Mouse (Mus musculus): ENCODE results near the gene Tnfsf10.
A peak's percentile ranks its signal among the peaks of the same experiment; 100 is the strongest.
"Not testable (repeated sequence)": the region's sequence is repeated elsewhere in the genome, so short reads cannot be mapped to it uniquely, and the experiment has no call there.

The Tnfsf10 gene

DNA sequence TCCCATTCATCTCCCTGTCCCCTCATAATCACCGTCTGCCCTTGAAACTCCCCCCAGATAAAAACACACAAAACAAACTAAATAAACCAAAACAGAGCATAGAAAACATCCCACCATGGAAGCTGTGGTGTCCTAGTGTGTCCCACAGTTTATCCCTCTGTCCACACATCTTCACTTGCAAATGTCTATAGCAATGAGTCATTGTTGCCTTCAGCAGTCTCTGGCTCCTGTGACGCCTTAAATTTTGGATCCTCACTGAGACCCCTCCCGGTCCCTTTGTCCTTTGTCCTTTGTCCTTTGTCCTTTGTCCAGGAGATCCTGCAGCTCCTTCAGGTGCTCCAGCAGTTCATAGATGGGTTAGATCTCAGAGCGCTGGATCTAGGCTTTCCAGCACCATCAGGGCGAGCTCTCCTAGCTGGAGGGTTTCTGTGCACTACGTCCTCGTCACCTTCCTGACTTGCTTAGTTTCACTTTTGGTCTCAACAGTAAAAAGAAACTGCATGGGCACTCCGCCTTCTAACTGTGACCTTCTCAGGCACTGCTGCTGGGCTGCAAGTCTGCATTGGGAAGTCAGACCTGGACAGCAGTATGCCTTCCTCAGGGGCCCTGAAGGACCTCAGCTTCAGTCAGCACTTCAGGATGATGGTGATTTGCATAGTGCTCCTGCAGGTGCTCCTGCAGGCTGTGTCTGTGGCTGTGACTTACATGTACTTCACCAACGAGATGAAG is at the start of gene Tnfsf10:
Gene Tnfsf10, plus strand, starts transcription at position 470 of the 729 bp plus-strand sequence.
- no peak for DNase-seq (ENCODE audit: low spot score)

DNA sequence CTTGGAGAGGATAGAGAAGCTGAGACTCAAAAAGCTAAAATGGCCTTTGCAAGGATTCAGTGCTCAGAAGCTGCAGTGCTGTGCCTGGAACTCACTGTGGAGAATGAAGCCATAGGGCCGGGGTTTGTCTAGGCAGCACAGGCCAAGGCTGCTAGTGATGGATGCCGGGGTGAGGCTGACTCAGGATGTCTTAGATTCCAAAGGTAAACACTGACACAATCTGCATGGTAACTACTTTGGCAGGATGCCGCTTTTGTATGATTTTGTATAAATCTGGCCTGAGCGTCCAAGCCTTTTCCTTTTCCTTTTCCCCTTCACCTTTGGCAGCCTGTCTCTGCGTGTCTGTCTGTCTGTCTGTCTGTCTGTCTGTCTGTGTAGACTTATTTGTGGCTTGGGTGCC is 49.5 kb upstream of the Tnfsf10 start:
- no peak for DNase-seq (ENCODE audit: low spot score)

DNA sequence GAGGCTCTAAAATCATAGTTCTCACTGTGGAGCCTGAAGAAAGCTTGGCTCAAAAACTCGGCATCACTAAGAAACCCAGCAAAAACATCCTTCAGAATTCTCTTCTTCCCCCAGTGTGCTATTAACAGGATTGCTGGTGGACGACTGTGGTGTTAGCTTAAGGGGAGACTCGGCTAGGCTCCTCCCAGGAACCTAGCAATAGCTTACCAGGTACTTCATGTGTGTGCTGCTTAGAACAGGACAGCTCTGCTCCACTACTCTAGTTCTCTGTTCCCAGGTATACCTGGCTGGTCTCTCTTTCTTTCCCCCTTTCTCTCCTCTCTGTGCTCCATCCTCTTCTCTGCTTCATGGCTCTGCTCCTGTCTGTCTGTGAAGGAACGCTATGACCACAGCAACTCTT is 48.9 kb upstream of the Tnfsf10 start:
- no peak for DNase-seq (ENCODE audit: low spot score)

DNA sequence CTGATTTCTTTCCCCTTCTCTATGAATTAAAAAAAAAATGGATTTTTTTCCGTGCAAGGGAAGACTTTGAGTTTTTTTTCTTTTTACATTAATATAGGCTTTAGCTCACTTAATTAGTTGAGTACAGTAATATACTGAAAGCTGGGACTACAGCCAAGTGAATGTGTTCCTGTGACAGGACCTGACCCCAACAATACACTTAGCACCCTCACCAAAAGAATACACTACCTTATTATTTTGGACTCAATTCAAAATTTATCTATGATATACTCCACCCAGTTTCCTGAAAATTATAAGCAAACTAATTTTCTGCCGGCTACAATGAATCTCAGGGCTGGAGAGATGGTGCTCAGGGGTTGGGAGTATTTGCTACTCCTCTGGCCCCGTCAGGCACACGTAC is 47.7 kb upstream of the Tnfsf10 start:
- no peak for DNase-seq (ENCODE audit: low spot score)

DNA sequence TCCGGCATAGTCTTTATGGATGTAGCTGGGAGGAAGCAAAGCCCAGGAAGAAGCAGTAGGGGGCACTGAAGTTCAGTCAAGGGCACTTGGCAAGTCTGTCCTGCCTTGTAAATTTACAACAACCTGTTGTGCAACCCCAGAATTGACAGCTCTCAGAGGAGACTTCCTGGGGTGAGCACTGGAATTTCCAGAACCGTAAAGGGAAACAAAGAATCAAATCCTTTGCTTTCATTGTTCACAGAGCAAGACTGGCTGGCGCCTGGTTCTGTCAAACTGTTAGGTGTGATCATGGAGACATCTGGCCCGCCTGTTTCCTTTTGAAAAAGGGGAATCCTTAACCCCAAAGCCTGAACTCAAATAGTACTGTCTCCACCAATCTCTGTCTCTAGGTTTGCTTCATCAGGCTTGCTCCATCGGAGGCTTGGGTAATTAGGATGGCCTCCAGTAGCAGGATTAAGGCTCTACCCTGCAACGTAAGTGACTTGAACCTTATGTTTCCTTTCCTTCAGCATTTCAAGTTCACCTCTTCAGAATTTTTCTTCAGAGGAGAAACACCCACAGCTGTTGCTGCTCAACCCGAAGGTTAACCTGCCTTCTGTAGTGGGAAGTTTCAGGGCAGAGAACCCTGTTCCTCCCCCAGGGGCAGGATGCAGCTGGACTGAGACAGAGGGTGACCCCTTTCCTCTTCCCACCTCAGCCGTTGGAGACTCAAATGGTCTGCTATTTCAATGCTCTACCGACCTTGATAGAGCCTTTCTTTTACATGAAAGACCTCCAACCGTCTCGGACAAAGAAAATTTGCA is 46.5 kb upstream of the Tnfsf10 start:
- no peak for DNase-seq (ENCODE audit: low spot score)

DNA sequence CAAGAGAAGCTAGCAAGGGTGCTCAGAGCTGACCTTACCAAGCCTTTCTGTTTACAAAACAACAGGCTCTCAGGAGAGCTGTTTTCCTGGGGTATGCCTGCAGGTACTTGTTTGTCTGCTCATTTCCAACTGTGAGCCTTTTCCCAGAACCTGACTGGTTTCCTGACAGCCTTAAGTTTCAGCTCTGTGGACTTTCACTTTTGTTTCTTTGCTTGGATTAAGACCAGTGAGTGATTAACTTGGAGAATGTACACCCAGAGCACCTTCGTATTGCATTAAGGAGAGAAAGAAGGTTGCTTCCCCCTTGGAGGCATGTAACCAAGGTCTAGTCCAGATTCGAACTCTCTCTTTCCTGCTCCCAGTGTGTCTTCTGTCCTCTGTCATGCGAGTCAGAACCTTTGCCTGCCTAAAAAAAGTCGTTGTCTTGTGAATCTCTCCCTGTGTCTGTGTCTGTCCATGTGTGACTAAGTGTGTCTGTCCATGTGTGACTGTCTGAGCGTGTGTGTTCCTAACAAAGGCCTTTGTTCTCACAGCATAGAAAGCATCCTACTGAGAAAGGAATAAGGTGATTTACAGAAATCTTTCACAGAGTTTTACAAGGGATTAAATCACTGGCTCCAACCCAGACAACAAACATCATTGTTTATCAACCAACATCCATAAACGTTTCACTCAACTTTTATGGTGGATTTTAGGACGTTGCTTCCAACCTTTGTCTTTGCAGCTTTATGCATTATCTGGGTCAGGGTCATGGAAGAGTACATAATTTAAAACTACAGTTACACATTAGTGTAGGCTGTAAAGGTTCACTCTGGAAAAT is 43.7 kb upstream of the Tnfsf10 start:
- DNase-seq (ENCODE audit: low spot score), result no peak

DNA sequence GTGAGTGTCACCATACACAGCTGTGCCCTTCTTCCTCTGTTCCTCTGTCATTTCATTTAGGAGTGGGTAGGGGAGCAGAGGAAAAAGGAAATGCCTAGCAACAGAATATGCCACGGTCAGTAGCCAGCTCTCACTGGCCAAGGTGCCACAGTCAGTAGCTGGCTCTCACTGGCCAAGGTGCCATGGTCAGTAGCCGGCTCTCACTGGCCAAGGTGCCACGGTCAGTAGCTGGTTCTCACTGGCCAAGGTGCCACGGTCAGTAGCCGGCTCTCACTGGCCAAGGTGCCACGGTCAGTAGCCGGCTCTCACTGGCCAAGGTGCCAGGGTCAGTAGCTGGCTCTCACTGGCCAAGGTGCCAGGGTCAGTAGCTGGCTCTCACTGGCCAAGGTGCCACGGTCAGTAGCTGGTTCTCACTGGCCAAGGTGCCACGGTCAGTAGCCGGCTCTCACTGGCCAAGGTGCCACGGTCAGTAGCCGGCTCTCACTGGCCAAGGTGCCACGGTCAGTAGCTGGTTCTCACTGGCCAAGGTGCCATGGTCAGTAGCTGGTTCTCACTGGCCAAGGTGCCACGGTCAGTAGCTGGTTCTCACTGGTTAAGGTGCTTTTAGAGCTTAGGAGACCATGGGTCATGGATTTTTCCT is 37.4 kb upstream of the Tnfsf10 start:
- not testable (repeated sequence) for DNase-seq (ENCODE audit: low spot score)

DNA sequence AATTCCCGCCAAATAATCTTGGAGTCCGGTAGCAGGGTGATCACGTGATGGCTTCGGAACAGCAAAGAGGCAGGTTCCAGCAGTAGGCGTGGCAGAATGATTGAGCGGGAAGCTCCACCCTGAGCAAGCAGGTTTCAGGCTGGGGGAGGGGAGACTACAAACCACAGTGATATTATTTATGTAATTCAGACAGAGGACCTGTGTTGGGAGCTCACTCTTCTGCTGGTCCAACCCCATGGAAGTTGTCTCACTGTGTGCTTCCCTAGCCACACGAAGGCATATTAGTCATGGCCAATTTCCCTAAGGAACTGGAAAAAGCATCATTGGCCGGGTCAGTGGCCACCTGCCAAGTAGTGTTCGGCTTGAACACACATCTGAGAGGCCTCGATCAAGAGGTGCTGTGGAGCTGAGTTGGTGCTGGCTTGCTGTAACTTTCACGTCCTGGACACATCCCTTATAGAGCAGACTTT is 36.5 kb upstream of the Tnfsf10 start:
- peak; percentile 40 for DNase-seq (ENCODE audit: low spot score)

DNA sequence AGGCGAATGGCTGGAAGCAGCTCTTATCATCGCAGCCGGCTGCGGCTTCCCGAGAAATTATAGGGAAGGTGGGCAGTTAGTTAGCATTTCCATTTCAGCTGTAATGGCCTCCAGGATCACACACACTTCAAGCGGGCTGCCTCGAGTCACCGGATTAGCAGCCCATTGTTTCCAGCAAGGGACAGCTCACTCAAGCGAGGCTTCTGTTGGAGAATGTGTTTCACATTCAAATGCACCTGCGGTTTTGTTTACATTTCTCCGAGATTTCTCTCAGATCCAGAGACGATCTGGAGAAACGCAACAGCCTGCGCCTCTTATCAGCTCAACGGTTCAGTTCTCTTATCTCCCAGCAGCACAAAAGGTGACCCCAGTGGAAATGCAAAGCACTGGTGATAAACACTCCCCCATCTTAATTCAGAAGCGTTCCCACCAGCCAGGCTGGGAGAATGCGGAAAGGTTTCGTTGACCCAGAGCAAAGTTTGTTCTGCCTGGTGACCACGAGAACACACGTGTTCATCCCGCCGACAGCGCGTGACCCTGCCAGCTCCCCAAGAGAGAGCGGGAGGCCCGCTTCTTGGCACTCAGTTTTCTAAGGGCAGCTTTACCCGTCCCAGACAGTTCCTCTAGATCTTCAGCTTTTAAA is 33.6 kb upstream of the Tnfsf10 start:
- DNase-seq (ENCODE audit: low spot score), result peak; percentile 13

DNA sequence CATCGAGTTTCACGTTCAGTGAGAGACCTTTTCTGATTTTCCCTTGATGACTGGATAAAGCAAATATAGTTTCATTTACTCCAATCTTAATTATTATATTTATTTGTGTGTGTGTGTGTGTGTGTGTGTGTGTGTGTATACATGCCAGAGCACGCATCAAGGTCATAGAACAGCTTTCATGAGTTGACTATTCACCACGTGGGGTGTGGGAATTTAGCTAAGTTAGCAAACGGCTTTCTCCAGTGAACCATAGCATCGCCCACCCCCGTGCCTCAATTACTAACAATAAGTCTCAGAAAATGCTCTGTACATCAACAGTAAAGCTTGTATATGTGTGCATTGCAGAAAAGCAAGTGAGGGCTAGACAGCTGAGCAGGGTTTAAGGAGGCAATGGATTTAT is 33.0 kb upstream of the Tnfsf10 start:
- DNase-seq (ENCODE audit: low spot score), result no peak

DNA sequence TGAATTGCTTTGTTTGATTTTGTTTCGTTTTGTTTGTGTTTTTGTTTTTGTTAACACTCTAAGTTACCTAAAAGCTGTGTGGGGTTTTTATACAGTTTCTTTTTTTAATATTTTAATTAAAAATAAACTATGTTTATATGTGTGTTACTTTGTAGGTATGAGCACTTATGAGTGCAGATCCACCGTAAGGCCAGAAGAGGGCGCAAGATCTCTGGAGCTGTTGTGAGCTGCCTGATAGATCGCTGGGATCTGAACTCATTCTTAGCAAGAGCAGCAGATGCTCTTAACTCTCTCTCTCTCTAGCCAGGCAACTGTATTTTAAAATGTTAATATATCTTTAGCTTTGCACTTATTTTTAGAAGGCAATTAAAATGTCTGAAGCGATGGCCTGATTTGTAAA is 32.6 kb upstream of the Tnfsf10 start:
- DNase-seq (ENCODE audit: low spot score), result peak; percentile 15

DNA sequence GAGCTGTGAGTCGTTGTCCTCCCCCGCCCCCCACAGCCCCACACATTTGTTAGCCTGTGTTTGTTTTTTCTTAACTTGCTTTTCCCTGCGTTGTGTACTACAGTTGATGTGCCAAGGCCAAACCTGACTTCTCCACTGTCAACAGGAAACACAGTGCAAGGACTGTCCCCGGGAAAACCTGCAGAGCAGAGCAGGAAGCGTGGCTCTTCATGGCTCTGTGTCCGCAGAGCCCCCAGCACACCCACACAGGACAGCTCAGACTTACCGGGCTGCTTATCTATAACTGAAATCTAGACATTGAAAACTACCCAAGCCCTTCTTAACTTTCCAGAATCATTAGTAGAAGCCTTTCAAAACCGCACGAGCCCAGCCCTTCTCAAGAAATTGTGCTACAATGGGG is 31.8 kb upstream of the Tnfsf10 start:
- DNase-seq (ENCODE audit: low spot score), result no peak

DNA sequence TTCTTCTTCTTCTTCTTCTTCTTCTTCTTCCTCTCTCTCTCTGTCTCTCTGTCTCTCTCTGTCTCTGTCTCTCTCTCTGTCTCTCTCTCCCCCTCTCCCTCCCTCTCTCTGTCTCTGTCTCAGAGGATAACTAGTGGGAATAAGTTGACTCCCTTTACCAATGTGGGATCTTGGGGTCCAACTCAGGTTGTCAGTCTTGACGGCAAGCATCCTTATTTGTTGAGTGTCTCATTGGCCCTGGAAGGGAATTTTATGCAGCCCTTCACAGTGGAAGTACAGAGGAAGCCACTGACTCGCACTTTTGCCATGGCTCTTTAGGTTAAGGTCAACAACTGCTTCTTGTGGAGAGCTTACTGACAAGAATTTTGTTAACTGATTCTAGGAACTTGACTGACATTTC is 28.5 kb upstream of the Tnfsf10 start:
- DNase-seq (ENCODE audit: low spot score), result no peak

DNA sequence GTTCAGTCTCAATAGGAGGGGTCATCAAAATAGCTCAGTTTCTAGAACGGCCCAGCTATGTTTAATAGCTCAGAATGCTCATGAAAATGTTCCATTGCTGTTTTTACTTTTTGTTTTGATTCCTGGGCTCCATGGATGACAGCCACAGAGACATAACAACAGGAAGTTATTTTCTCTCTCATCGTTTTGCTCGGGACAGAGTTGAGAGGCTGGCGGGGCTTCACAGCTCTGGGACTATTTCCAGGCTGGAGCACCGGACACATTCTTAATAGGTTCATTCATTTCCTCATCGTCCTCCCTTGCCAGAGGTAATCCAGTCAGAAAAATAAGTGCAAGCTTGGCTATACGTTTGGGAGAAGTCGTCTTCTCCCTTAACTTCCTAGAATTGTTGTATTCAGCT is 27.9 kb upstream of the Tnfsf10 start:
- no peak for DNase-seq (ENCODE audit: low spot score)

DNA sequence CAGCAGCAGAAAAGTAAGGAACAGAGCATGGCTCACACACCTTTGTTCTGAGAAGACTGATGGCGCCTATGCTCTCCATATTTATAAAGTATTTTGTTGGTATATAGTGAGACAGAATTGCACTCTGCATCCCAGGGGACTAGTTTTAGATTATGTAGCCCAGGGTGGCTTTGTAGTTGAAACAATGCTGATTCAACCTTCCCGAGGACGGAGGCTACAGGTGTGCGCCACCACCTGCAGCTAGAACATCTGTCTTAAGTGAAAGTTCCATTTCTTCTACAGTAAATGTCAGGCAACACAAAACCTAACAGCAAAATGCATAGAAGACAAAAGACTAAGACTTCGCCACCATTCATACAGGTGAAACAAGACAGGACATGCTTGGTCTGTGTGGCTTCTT is 26.5 kb upstream of the Tnfsf10 start:
- no peak for DNase-seq (ENCODE audit: low spot score)

DNA sequence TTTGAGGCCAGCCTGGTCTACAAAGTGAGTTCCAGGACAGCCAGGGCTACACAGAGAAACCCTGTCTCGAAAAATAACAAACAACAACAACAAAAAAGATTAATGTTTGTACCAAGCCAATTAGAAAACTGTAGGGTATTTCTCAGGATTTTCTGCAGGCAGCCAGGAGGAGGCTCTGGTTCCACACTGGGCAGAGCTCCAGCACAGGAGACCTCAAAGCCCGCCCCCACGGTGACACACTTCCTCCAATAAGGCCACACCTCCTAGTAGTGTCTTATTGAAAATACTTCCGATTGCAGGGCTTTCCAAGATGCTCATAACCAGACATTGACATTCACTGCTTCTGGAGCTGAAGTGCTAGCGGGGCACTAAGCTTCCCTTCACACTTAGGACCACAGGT is 25.9 kb upstream of the Tnfsf10 start:
- not testable (repeated sequence) for DNase-seq (ENCODE audit: low spot score)

DNA sequence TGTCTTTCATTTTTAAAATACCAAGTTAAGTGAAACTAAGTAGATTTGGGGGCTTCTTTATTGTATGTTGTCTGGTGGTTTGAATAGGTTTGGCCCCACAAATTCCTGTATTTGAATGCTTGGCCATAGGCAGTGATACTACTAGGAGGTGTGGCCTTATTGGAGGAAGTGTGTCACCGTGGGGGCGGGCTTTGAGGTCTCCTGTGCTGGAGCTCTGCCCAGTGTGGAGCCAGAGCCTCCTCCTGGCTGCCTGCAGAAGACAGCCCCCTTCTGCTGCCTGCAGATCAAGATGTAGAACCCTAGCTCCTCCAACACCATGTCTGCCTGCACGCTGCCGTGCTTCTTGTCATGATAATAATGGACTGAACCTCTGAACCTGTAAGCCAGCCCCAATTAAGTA is 25.4 kb upstream of the Tnfsf10 start:
- not testable (repeated sequence) for DNase-seq (ENCODE audit: low spot score)

DNA sequence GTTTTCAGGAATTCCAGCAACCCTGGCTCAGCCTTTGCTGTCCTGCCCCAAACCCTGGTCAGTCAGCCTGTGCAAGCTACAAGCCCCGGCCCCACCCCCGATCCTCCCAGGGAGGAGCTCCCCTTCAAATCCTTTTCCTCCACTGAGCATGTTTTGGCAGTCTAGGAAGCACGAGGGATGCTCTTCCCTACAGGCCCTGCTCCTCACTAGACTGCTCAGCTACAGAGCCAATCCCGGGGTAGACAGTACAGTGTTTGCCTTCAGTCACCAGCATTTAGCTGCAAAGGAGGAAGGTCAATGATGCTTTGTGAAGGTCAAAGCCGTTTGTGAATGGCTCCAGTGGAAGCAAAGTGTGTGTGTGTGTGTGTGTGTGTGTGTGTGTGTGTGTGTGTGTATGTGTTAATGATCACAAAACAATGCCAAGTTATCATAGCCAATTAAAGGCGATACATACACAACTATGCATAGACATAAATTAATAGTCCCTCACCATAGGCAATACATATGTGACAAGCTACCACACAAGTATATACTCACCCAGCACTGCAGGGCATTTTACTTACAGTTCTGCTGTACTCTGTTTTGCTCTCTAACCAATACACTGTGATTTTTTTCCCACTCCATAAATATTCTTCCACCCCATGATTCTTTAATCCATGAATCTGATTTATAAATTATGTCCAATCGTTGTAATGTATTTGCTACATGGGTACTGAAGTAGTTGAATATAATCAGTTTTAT is 23.0 kb upstream of the Tnfsf10 start:
- no peak for DNase-seq (ENCODE audit: low spot score)

DNA sequence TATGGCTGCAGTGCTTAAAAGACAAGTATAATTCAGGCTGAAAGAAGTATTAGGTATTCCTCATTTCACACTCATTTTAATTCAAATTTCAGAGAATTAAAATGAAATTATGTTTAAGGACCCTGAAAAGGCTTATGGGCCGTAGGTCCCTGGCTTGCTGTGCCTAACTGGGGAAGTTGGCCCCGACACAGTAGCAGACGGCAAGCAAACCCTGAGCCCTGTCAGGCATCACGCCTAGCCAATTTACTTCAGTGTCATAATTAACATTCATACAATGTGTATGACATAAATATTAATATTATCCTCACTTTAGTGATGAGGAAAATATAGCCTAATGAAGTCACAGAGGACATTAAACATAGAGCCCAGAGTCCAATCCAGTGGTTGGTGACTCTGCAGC is 16.4 kb upstream of the Tnfsf10 start:
- no peak for DNase-seq (ENCODE audit: low spot score)

DNA sequence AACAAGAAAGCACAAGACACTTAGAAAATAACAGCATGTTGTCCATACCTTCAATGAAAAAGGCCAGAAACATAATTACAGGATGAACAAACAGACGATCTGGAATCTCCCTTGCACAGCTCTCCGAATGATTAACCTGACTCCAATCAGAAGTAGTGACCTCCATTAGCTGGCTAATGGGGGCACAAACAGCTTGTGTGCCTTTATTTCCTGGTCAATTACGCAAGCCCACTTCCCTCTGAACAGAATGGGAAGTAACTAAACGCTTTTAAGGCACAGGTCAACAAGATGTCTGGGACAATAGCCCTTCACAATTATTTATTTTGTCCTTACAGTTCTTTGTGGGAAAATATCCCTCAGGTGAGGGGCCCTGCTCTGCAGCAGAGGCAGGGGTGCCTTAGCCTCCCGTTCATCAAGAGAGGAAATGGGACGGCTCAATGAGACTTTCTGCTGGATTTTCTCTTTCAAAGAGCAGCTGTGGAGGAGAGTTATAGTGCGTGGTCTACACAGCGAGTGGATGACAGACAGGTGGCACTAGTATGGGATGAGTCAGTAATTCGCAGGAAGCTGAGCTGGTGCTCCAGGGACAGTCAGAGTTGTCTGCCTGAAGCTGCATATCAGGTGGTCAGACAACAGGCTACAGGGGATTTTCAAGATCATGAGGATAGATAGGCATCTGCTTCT is 14.3 kb upstream of the Tnfsf10 start:
- no peak for DNase-seq (ENCODE audit: low spot score)
